Comparison of ENCODE assay signal across 22 mouse cellular contexts in genomic region chr6:35476830-35477229, GRCm38 (mm10).
A peak's percentile ranks its signal among the peaks of the same experiment; 100 is the strongest.
DNase-seq lines count a peak whose midpoint lies in the region; ATAC-seq lines count a peak whose summit lies in the region.
"Had no signal": no experiment of that assay in that cellular context is flagged by ENCODE, and none has a peak within 500 bp of the region (broad histone marks: within the 10 kb centered on the region; RNA-seq: fewer than 3 reads in every experiment).

No protein-coding gene starts in this region.

- H3K9me3 ChIP-seq in forebrain, embryonic 11.5 days (ENCODE audit: control insufficient read depth, low read length), result no peaks in the 10 kb centered on the region
- H3K9me3 ChIP-seq in forebrain, embryonic 14.5 days (replicated peaks; ENCODE audit: control insufficient read depth, low read length), result no peaks in the 10 kb centered on the region
- H3K9me3 ChIP-seq in heart, embryonic 10.5 days, result no peaks in the 10 kb centered on the region
- H3K9me3 ChIP-seq in limb, embryonic 15.5 days, result no peaks in the 10 kb centered on the region
- no peaks in the 10 kb centered on the region for H3K9me3 ChIP-seq in limb, embryonic 10.5 days (replicated peaks)
- H3K9me3 ChIP-seq: G1E had no signal

- no peak overlapping the region for H3K27ac ChIP-seq in forebrain, embryonic 11.5 days (ENCODE audit: low read depth, low read length)
- H3K27ac ChIP-seq in forebrain, embryonic 14.5 days (ENCODE audit: low read depth, low read length), result no peak overlapping the region
- no peak overlapping the region for H3K27ac ChIP-seq in heart, embryonic 10.5 days
- H3K27ac ChIP-seq in limb, embryonic 15.5 days, result no peak overlapping the region
- H3K27ac ChIP-seq in limb, embryonic 10.5 days, result no peak overlapping the region

- H3K27me3 ChIP-seq in forebrain, embryonic 11.5 days (ENCODE audit: control insufficient read depth, insufficient read depth, low read length), result no peaks in the 10 kb centered on the region
- no peaks in the 10 kb centered on the region for H3K27me3 ChIP-seq in forebrain, embryonic 14.5 days (replicated peaks; ENCODE audit: control insufficient read depth, insufficient read depth, low read length)
- no peaks in the 10 kb centered on the region for H3K27me3 ChIP-seq in heart, embryonic 10.5 days (ENCODE audit: insufficient read depth, poor library complexity, severe bottlenecking)
- H3K27me3 ChIP-seq in limb, embryonic 15.5 days, result no peaks in the 10 kb centered on the region
- no peaks in the 10 kb centered on the region for H3K27me3 ChIP-seq in limb, embryonic 10.5 days (ENCODE audit: low read depth, poor library complexity, severe bottlenecking)
- H3K27me3 ChIP-seq: CH12.LX, Patski had no signal

- ATAC-seq in forebrain, embryonic 11.5 days (replicated peaks; ENCODE audit: low FRiP score), result no peak
- no peak for ATAC-seq in forebrain, embryonic 14.5 days
- ATAC-seq in limb, embryonic 15.5 days (ENCODE audit: insufficient number of reproducible peaks, low FRiP score, low TSS enrichment, low read depth), result peak; percentile 52; the same call in 1 of the 2 replicates
- ATAC-seq: activated CD4-positive, CD25-positive, alpha-beta regulatory T cell, adult 4 months; CD4-positive, CD25-positive, alpha-beta regulatory T cell, adult 4 months; Patski had no signal

- no peak overlapping the region for H3K9ac ChIP-seq in forebrain, embryonic 11.5 days (ENCODE audit: low read length)
- no peak overlapping the region for H3K9ac ChIP-seq in forebrain, embryonic 14.5 days (ENCODE audit: low read length)
- no peak overlapping the region for H3K9ac ChIP-seq in limb, embryonic 15.5 days

- WGBS in forebrain, embryonic 11.5 days, result 80% methylated on average over 1 of the region's 1 CpGs
- WGBS in forebrain, embryonic 14.5 days, result 88% methylated on average over 1 of the region's 1 CpGs
- 84% methylated on average over 1 of the region's 1 CpGs for WGBS in heart, embryonic 10.5 days
- 53% methylated on average over 1 of the region's 1 CpGs for WGBS in limb, embryonic 15.5 days
- WGBS in limb, embryonic 10.5 days, result 94% methylated on average over 1 of the region's 1 CpGs

- peak; percentile 33 for DNase-seq in forebrain, embryonic 11.5 days (ENCODE audit: low spot score)
- DNase-seq in forebrain, embryonic 14.5 days (ENCODE audit: low spot score), result no peak
- peak; percentile 85 for DNase-seq in heart, adult 11 months
- no peak for DNase-seq in heart, postnatal 4 days
- DNase-seq in heart, embryonic 10.5 days (ENCODE audit: low spot score), result peak; percentile 39
- no peak for DNase-seq in heart, postnatal 36 days
- DNase-seq in limb, embryonic 10.5 days (ENCODE audit: low spot score), result no peak
- DNase-seq: adrenal gland, adult 2 months; adrenal gland, adult 8-10 months; adrenal gland, postnatal 10 days; adrenal gland, postnatal 14 days; adrenal gland, postnatal 25 days; adrenal gland, postnatal 36 days; B cell, adult 2 months; cerebellum, adult 11 months; cerebellum, adult 11-12 months had no signal

- no peaks in the 10 kb centered on the region for H3K36me3 ChIP-seq in forebrain, embryonic 11.5 days (ENCODE audit: control insufficient read depth, insufficient read depth, low read length)
- no peaks in the 10 kb centered on the region for H3K36me3 ChIP-seq in forebrain, embryonic 14.5 days (ENCODE audit: control insufficient read depth, insufficient read depth, low read length)
- H3K36me3 ChIP-seq in heart, embryonic 10.5 days, result no peaks in the 10 kb centered on the region
- no peaks in the 10 kb centered on the region for H3K36me3 ChIP-seq in limb, embryonic 15.5 days
- no peaks in the 10 kb centered on the region for H3K36me3 ChIP-seq in limb, embryonic 10.5 days
- H3K36me3 ChIP-seq: G1E had no signal

- H3K4me3 ChIP-seq in forebrain, embryonic 11.5 days (ENCODE audit: low read depth, low read length), result no peak overlapping the region
- no peak overlapping the region for H3K4me3 ChIP-seq in forebrain, embryonic 14.5 days (ENCODE audit: low read depth, low read length)
- no peak overlapping the region for H3K4me3 ChIP-seq in heart, embryonic 10.5 days
- no peak overlapping the region for H3K4me3 ChIP-seq in limb, embryonic 15.5 days
- H3K4me3 ChIP-seq in limb, embryonic 10.5 days, result no peak overlapping the region

- H3K4me1 ChIP-seq in forebrain, embryonic 11.5 days (replicated peaks; ENCODE audit: control insufficient read depth, insufficient read depth, low read length), result no peaks in the 10 kb centered on the region
- H3K4me1 ChIP-seq in forebrain, embryonic 14.5 days (ENCODE audit: control insufficient read depth, insufficient read depth, low read length), result no peaks in the 10 kb centered on the region
- H3K4me1 ChIP-seq in heart, embryonic 10.5 days, result no peaks in the 10 kb centered on the region
- H3K4me1 ChIP-seq in limb, embryonic 15.5 days, result no peaks in the 10 kb centered on the region
- H3K4me1 ChIP-seq in limb, embryonic 10.5 days, result no peaks in the 10 kb centered on the region

- H3K4me2 ChIP-seq in forebrain, embryonic 11.5 days (ENCODE audit: low read depth, low read length, severe bottlenecking), result no peak overlapping the region
- no peak overlapping the region for H3K4me2 ChIP-seq in forebrain, embryonic 14.5 days (ENCODE audit: low read length)
- no peak overlapping the region for H3K4me2 ChIP-seq in limb, embryonic 15.5 days

- intact Hi-C loops in heart, postnatal 36 days (cut with DNase I), result no loop called here

Comparison
In these comparisons a context has a peak if more than half of its experiments do, and no peak if none do; other contexts are left out.
1. DNase-seq: peak in forebrain, embryonic 11.5 days (single experiment), heart, adult 11 months (single experiment) and heart, embryonic 10.5 days (single experiment); none in forebrain, embryonic 14.5 days (single experiment), heart, postnatal 4 days (single experiment), heart, postnatal 36 days (0 of 2) and limb, embryonic 10.5 days (single experiment).